Mouse (Mus musculus) fibroblast of lung, adult 2 months (primary cell): ENCODE measurements at regions not wholly inside any gene's neighbourhood (a gene's known extent, or its start where the extent isn't known, plus 50 kb on each side); places are given as distances from the start of the nearest gene placed in this dataset.

Experiments
- DNase-seq: peaks from one replicate; pipeline ENCODE4 v3.0.0-alpha.2; 2011; ENCODE audit warnings: low read depth

DNA sequence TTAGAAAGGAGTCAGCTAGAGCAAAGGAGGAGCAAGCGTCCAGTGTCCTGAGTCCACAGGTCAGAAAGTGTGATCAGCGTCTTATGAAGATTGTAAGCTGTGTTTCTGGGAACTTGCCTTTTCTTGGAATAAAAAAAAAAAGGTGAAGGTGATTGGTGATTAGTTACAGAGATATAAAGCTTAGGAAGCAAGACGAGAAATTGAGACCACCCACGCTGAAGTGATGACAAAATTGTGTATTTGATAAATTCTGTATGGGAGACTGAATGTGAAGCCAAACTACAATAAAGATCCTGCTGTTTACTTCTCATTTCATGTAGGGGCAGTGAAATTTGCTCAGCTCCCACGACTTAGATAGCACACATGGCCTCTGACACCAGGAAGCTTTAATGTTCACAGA is 109.0 kb upstream of the Spats2l start:
- DNase-seq, result no peak

DNA sequence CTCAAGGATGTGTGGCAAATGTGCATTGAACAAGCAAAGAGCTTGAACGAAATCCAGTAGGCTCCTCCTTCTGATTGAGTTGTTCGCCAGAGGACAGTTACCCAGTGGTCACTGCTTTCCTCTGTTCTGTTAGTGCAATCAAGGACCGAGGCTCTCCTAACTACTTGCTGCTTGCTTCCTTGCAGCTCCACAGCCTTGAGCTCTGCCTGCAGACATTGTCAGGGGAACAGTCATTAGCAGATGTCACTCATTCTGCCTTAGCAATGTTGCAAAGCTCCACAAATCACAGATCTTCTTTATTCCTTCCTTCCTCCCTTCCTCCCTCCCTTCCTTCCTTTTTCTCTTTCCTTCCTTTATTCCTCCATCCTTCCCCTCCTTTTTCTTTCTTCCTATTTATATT is 108.2 kb upstream of the Spats2l start:
- no peak for DNase-seq

DNA sequence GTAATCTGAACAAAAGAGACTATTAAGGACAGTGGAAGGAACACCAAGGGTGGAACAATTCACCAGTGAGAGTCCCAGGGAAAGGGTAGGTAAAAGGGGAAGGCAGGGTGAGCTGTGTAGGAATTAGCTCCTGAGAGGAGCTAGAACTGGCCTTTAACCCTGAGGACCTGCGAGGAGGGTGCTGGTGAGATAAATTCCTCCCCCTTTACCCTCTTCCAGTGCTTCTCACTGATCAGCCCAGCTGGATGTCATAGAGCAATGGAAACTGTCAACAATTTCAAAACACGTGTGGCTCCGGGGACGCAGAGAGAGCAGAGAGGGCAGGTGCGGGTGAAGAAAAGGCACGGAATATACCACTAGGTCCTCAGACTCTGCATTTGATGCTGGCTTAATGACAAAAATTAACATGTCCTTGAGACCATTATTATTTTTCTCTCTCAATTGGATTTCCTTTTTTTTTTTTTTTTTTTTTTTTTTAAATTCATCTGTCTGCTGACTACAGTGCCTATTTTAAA is 107.7 kb upstream of the Spats2l start:
- no peak for DNase-seq

DNA sequence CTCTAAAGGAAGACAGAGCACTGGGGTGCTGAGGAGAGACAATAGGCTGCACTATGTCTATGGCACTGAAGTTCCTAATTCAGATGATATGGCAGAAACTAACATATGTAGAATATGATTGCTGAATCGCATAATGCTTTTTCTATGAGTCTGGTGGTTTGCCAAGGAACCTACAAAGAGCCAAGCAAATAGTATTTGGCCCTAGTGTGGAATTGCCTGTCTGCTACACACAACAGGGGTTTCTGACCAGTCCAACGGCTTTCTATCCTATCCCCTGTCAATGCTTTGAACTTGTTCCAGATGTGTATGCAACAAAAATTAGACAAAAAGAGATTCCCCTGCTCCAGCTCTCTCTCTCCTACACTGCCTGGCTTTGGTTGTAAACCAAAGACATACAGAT is 100.5 kb upstream of the Spats2l start:
- DNase-seq, result no peak

DNA sequence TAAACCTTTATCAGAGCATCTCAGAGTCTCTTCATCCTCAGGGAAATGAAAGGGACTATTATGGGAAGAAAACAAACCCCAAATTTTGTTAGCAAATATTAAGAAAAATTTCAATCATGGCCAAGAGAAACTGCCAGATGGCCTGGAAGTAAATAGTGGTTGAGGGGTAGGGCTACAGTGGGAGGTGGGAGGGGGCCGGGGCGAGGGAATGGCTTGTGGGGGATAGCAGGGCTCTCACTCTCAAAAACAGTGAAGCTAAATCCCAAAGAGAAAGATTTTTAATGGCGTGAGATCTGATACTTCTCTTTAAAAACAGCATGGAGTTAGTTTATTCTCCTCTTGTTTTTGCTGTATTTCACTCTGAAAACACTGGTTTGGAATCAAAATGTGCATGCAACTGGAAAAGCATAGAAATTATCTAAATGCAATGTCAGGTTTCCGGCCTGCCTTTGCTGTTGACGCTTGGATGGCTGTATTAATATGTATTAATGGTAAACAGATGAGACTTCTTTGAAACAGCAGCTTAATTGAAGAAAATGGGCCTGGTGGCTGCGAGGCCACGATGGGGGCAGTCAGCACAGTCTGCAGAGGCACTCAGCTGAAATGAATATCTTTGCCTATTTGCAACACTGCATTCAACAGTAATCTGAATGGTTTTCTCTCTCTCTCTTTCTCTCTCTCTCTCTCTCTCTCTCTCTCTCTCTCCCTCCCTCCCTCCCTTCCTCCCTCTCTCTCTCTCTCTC is 99.8 kb upstream of the Spats2l start:
- DNase-seq, result no peak

DNA sequence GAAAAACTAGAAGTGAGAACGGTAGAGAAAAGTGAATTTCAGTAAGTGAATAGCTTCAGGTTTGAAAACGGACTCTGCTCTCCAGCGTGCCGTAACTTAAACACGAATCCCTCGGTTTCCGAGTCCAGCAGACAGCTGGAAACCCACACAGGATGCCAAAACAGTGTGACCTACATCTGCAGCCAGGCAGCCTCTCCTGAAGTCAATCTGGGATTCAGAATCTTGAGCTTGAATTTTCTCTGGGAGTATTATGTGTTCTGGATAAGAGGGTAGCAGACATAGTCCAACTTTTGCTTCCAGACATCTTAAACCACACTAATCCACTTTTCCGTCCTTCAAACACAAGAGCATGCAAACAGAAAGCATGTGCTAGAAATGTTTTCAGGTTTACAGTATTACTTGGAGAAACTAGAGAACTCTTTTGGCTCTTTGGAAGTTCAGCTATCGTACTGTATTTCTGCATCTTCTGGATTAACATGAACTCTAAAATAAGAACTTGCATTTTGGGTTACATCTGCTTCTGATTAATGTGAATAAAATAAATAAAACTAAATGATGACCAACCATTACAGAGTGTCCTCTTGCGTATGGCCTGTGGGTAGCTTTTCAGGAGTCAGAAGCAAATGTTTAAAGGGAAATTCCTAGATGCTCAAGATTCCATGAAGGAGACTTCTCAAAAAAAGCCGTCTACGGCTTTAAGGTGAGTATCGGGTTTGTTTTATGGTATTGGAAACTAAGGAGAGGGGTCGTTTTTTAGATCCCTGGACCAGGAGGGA is 89.4 kb upstream of the Spats2l start:
- peak; percentile 9 for DNase-seq

DNA sequence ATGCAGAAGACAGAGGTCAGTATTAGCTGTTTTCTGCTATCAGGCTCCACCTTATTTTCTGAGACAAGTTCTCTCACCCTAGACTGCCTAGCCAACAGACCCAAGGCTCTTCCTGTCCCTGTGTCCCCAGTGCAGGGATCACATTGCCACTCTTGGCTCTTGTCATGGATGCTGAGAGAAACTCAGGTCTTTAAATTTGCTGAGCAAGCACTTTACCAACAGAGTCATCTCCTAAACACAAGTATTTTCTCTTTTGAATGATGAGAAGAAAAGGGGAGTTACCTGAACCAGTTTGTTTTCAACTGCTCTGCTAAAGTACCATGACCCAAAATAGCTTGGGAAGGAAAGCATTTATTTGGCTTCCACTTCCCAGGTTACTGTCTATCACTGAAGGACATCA is 84.7 kb upstream of the Spats2l start:
- no peak for DNase-seq

DNA sequence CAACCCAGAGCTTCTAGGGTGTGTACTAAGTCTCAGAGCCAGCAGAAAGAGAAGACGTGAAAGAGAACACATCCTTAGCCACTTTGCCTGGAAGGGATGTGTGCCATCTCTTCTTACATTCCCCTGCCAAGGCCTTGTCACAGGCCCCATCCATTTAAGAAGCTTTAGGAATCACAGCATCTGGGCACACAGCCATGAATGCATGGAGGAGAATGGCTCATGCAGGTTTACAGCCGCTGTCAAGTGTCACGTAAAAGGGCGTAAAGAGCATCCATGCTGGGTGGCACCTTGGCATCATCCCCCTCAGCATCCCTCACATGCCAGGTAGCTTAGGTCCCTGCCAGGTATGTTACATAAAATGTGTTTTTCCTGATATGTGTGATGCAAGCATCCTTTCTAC is 66.1 kb upstream of the Spats2l start:
- DNase-seq, result no peak

DNA sequence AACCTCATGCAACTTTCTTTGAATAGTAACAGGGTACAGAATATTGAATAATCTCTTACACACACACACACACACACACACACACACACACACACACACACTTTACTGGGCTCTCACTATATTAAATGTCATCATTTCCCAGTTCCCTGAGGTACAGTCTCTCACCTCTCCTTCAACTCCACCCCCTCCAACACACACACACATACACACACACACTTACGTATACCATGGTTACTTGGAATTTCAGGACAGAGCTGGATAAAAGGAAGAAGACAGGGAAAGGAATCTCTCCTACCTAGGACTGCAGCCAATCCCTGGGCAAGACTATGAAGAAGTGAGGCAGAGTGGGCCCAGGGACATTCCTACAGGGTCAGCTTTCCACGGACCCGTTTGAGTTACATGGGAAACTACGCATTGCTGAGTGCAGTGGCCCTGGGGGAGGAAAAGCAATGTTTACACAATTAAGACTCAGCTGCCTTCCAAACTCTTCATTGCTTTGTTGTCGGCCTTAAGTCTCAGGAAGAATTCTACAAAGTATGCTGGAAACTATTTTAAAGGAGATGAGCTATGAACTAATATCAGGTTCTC is 61.0 kb upstream of the Spats2l start:
- DNase-seq, result no peak

- DNase-seq, result no peak
Observed at GRCm38 (mm10) chr1:57717139-57717800, 56.7 kb upstream of the Spats2l start.

- DNase-seq, result no peak
Observed at GRCm38 (mm10) chr1:57718409-57718808, 55.6 kb upstream of the Spats2l start.
